Mouse (Mus musculus) thymus, postnatal 0 days (tissue): Measurements from ENCODE around the gene Gja4. TPM values are rescaled to one million over a fixed set of nuclear protein-coding genes. Genes with fewer than 3 reads are reported as not detected.

Experiments
- DNase-seq: peaks from one replicate; pipeline ENCODE4 v3.0.0-alpha.2; 2015; ENCODE audit warnings: low spot score
- polyA plus RNA-seq: library from polyadenylated mRNA; unstranded; fragments of >200 nt; fragmentation: Nextera tagmentation; extraction: Ambion mirVana; gene quantifications from 2 replicates; pipeline ENCODE4 v1.2.1, GENCODE M21; 2015

The Gja4 gene
- polyA plus RNA-seq, 1 experiment from 2014 or later: 6.1 TPM

GRCm38 (mm10) chr4:127324759-127325158 is 10.9 kb upstream of the Gja4 start:
- DNase-seq: peak; percentile 75

DNA sequence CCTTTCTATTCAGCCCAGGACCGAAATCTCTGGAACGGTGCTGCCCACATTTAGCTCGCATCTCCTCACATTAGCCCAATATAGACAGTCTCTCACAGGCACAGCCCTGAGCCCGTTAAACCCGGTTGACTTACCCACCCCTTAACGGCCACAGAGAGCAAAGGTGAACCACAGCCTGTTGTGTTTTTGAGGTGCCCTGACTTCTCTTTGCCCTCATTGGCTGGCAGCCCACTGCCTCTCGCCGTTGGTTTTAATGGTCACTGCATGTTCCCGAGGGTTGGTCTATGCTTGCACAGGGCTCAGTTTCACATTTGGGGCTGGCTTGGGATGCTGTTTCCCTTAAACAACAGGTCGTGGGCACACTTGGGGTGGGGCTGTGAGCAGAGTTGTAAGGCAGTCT is 10.5 kb upstream of the Gja4 start:
- no peak for DNase-seq

GRCm38 (mm10) chr4:127323651-127324050 is 9.8 kb upstream of the Gja4 start:
- no peak for DNase-seq

- peak; percentile 49 for DNase-seq
These were observed 5.8 kb upstream of the Gja4 start for GRCm38 (mm10) chr4:127319613-127320012.

DNA sequence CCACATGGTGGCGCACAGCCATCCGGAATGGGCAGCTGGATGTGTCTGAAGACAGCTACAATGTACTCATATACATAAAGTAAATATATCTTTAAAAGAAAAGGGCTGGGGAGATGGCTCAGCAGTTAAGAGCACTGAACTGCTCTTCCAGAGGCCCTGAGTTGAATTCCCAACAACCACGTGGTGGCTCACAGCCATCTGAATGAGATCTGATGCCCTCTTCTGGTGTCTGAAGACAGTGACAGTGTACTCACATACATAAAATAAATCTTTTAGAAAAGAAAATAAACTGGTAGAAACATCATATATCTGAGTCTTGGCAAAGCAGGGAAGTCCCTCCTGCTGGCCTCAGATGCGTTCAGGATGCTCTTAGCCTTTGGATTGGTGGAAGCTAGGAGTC is 3.3 kb upstream of the Gja4 start:
- no peak for DNase-seq

- DNase-seq: no peak
These were observed 1.9 kb upstream of the Gja4 start for GRCm38 (mm10) chr4:127315753-127316152.

DNA sequence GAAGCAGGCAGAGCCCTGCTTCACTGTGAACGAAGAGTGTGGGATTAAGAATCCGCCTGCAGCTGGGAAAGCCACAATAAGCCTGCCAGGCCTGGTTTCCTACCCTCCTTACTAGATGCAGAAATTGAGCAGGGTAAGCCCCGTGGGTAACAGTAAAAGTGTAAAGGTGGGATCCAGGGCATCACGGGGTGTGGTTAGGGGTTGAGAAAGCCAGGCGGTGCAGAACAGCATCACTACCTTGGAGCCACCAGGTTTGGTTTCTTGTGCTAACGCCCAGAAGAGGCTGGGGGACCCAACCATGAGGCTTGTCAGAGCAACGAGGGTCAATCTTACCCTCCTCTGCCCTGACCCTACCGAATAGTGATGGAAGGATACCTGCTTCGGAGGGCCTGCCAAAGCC is 746 bp upstream of the Gja4 start:
- DNase-seq: no peak

- no peak for DNase-seq
These were observed 1.5 kb downstream of the Gja4 start for GRCm38 (mm10) chr4:127312349-127312748.

DNA sequence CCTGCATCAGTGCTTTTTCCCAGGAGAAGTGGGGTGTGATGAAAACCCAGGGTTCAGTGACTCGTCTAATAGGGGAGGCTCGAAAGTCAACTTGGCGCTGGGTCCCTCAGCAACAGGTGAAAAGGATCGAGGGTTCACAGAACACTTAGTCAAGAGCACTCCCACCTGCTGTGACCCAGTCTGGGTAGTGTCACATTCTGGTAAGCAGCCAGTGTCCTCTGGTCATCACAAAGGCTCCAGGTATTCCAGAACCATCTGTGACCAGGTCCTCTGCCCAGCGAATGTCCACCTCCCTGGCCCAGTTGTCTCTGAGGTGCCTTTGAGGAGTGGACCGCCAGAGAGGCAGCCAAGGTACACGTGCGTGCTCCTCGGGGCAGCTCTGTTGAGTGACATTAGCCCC is 2.3 kb downstream of the Gja4 start:
- DNase-seq: no peak

DNA sequence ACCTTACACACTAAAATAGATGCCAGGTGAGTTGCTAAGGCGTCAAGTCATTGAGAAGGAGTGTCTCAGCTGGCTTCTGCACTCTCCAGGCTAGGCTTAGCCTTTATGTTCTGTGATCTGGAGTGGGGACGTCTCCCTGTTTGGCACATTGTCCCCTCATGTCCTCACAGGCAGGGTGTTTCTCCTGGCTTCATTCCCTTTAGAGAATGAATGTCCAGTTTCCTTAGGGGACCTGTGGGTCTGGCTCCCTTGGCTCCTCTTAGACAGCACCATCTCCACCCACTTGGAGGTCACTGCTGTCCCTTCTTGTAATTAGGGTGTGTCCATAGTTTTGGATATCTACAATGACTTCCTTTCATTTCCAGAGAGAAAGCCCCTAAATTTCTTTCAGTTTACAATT is 6.9 kb downstream of the Gja4 start:
- DNase-seq: no peak

- no peak for DNase-seq
These were observed 10.0 kb downstream of the Gja4 start for GRCm38 (mm10) chr4:127303796-127304195.

DNA sequence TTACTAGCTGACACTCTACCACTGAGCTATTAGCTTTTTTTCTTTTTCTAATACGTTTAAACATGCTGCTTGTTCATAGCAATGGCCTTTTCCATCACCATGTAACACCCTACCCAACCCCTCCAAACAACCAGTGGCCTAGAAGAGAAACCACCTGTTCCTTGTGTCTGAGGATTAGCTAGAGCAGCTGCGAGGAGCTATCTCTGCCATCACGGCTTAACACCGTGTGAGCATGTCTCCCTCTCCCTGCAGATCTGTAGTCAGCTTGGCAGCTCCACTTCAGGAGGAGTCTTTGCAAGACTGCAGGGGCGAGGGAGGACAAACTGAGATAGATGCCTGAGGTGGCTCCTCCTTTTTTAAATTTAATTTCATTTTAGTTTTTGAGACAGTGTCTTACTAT is 13.3 kb downstream of the Gja4 start:
- no peak for DNase-seq

- no peak for DNase-seq
These were observed 21.2 kb downstream of the Gja4 start for GRCm38 (mm10) chr4:127292631-127293030.

DNA sequence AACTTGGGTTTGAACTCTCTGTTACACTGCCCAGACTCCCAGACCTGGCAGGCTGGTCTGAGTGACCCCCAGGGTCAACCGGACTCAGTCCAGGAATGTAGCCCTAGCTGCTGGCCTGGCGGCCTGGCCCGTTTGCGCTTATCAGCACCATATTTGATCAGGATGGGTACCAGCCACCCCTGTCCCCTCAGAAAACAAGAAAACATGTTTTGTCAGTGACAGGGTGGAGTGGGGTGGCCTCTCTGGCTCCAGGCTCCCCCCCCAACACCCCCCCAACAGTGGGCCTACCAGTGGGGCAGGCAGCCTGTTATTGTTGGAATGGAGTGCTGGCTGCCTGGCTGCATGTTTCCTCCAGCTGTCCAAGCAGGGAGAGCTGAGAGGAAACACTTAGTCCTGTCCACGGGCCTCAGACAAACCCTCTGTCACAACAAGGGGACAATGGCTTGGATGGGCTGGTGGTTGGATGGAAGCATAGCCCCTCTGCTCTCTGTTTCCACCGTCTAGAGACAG is 24.7 kb downstream of the Gja4 start:
- no peak for DNase-seq

GRCm38 (mm10) chr4:127286907-127287306 is 26.9 kb downstream of the Gja4 start:
- no peak for DNase-seq

- no peak for DNase-seq
These were observed 34.6 kb downstream of the Gja4 start for GRCm38 (mm10) chr4:127279241-127279640.

- DNase-seq: no peak
These were observed 35.3 kb downstream of the Gja4 start for GRCm38 (mm10) chr4:127278451-127279001.

GRCm38 (mm10) chr4:127264183-127264554 is 49.7 kb downstream of the Gja4 start:
- DNase-seq: no peak

DNA sequence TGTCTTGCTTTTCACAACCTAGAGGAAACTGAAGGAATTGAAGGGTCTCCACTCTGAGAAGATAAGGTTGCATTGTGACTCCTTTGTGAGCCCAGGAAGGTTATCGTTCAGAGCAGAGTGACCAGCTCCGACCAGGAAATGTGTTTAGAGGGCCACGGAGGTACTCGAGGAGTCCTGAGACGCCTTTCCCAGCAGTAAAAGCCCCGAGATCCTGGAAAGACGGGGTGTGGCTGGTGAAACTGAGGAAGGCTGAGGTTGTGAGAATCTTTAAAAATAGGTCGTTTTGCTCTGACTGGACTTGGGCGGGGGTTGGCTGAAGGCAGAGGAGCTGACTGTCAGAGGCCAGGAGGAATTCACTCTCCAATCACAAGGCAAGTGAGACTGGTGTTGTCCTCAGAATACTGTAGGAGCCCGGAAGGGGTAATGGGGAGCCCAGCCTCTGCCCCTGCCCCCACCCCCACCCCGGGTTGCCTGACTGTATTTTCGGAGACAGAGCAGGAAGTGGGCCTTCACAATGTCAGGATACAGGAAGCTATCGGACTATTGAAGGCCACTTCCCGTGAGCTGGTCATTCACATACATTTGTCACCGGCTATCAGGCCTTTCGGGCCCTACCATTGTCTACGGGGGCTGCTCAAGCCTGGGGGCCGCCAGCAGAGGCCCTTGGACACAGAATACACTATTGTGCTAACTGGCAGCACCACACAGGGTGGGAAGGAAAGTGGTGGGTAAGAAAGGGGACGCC is 50.2 kb downstream of the Gja4 start:
- DNase-seq: no peak

- no peak for DNase-seq
These were observed 52.2 kb downstream of the Gja4 start for GRCm38 (mm10) chr4:127261601-127262000.
